Mouse (Mus musculus): ENCODE data around the gene Cmip.
"Not testable (repeated sequence)": the region's sequence is repeated elsewhere in the genome, so short reads cannot be mapped to it uniquely, and the experiment has no call there.

The Cmip gene

GRCm38 (mm10) chr8:117421838-117422237 lies 165.0 kb downstream of the Cmip start:
- no peak for DNase-seq (ENCODE audit: low read depth, low spot score)

- DNase-seq (ENCODE audit: low read depth, low spot score), result no peak
Measured at GRCm38 (mm10) chr8:117422343-117422742, 165.5 kb downstream of the Cmip start.

DNA sequence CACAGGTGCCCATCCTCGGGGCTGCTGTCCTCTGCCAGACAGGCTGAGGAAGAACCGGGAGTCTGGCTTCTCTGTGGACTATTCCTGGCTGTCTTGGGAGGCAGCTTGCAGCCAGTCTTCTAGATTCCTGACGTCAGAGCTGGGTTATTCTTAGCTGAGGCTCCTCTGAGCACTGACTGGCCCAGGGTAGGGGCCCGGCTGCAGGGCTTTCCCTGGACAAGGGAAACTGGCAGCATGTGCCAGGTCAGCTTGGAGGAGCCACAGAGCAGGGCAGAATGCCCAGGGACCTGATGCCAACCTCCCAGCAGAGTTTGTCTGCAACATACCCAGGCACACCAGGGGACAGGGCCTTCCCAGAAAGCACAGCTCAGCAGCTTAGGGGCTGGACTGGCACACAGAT lies 166.2 kb downstream of the Cmip start:
- DNase-seq (ENCODE audit: low read depth, low spot score), result no peak

DNA sequence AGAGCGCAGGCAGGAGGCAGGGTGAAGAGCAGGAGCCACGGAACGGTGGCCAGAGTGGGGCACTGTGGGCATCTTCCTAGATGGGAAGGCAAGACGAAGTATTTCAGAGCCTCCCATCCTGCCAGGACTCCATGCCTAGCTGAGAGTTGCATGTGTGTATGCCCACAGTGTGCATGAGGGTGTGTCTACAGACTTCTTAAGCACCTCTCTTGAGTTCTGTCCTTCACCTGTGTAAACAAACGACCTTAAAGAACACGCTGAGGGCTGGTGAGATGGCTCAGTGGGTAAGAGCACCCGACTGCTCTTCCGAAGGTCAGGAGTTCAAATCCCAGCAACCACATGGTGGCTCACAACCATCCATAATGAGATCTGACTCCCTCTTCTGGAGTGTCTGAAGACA lies 171.0 kb downstream of the Cmip start:
- not testable (repeated sequence) for DNase-seq (ENCODE audit: low read depth, low spot score)

DNA sequence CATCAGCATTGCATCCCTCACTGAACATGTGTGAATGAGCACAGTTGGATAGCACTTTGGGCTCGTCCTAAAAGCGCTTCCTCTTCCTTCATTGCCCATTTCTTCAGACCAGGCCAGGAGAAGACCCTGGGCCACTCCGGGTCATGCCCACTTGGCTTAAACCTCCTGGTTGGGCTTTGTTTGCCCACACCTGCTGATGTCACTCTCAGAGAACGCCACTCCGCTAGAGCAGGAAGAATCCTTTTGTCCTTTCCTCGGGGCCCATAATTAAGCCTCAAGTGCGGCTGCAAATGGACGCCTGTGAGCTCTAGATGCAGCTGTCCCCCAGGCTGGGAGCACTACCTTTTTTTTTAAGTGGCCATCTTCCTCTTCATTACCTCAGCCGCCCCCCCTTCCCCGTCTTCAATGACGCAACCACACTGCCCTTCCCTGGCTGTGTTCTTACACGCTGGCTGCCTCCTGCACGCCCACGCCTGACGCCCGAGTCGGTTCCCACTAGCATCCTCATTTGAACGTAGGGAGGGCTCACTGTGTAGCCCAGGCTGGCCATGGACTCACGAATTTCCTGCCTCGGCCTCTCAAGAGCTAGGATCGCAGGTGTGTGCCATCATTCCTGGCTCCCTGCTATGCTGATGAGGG lies 171.8 kb downstream of the Cmip start:
- no peak for DNase-seq (ENCODE audit: low read depth, low spot score)

GRCm38 (mm10) chr8:117430624-117431023 lies 173.8 kb downstream of the Cmip start:
- no peak for DNase-seq (ENCODE audit: low read depth, low spot score)

DNA sequence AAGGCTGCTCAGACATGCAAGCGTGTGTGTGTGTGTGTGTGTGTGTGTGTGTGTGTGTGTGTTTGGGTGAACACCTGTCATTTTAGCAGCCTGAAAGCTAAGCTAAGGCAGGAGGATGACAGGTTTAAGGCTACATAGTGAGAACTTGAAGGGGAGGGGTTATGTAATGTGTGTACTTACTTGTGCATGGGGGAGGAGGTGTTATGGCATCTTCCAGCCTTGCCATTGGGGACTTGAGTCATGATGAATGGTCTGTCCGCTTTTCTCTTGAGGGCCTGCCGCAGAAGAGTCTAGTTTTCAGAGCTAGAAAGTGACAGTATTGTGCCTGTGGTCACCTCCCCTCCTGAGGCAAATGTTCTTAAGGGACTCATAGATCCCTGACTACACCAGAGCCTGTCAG lies 174.7 kb downstream of the Cmip start:
- DNase-seq (ENCODE audit: low read depth, low spot score), result no peak

- no peak for DNase-seq (ENCODE audit: low read depth, low spot score)
Measured at GRCm38 (mm10) chr8:117432111-117432510, 175.2 kb downstream of the Cmip start.

GRCm38 (mm10) chr8:117433968-117434367 lies 177.1 kb downstream of the Cmip start:
- DNase-seq (ENCODE audit: low read depth, low spot score), result no peak

DNA sequence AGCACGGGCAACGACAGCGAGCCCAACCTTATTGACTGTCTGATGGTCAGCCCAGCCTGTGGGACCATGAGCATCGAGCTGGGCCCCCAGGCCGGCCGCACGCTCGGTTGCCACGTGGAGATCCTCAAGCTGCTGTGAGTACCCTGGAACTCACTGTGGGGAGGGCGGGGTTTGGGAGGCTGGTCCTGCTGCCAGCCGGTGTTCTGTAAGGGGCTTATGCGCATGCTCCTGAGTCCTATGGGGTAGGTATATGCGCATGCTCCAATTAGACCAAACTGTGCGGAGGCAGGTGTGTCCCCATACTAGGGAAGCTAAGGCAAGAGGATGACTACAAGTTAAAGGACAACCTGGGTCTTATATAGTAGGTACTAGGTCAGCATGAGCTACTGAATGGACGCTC lies 179.9 kb downstream of the Cmip start:
- DNase-seq (ENCODE audit: low read depth, low spot score), result no peak

- no peak for DNase-seq (ENCODE audit: low read depth, low spot score)
Measured at GRCm38 (mm10) chr8:117437616-117438015, 180.8 kb downstream of the Cmip start.

DNA sequence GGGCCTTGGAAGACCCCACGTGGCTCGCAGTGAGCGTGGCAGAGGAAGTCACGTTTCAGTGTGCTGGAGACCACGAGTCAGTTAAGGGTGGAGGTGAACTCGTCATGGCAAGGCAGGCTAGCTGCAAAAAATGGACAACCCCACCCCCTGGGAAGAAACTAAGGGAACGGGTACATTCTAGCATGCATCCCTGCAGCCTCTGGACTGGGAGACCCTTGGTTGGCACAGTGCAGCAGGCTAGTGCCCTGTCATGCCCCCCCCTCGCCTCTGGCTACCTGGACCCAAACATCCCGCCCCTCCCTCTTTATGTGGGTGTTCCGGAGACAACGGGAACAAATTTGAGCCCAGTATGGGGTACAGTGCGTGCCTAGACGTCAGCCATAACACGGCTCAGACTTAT lies 183.5 kb downstream of the Cmip start:
- no peak for DNase-seq (ENCODE audit: low read depth, low spot score)

GRCm38 (mm10) chr8:117440759-117441158 lies 183.9 kb downstream of the Cmip start:
- DNase-seq (ENCODE audit: low read depth, low spot score), result no peak

GRCm38 (mm10) chr8:117445507-117445906 lies 188.6 kb downstream of the Cmip start:
- DNase-seq (ENCODE audit: low read depth, low spot score), result no peak

- no peak for DNase-seq (ENCODE audit: low read depth, low spot score)
Measured at GRCm38 (mm10) chr8:117446344-117446997, 189.6 kb downstream of the Cmip start.

DNA sequence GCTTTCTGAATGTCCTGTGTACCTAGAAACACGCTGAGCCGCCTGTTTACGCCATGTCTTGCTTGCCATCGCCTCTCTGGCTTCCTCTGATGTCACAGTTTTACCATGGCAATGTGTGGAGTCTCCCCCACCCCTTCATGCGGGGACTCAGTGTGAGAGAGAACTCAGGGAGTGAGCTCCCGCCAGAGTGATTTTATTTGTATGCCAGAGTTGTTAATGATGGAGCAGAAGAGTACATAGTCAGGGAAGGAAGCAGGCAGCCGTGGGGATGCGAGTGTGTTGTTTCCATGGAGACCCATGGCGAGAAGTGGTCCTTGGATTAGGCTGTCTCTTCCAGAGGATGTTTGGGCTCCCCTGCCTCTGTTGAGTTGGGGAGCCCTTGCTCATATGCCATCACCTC lies 194.2 kb downstream of the Cmip start:
- DNase-seq (ENCODE audit: low read depth, low spot score), result no peak

DNA sequence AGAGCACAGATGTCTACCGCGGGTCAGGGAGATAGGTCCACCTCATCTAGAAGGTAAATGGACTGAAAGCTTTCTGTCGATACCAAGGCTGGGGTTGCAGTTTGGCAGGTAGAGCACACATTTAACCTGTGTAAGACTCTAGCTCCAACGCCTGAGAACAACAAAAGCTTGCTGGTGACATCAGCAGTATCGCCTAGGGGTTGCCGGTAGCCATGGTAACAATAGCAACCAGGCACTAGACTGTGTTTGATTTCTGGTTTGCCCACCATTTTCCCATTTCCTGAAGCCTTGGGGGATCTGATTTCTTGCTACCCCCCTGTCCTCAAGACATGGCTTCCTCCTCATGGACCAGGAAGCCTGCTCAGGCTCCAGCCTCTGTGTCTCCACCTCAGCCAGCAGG lies 197.1 kb downstream of the Cmip start:
- no peak for DNase-seq (ENCODE audit: low read depth, low spot score)

DNA sequence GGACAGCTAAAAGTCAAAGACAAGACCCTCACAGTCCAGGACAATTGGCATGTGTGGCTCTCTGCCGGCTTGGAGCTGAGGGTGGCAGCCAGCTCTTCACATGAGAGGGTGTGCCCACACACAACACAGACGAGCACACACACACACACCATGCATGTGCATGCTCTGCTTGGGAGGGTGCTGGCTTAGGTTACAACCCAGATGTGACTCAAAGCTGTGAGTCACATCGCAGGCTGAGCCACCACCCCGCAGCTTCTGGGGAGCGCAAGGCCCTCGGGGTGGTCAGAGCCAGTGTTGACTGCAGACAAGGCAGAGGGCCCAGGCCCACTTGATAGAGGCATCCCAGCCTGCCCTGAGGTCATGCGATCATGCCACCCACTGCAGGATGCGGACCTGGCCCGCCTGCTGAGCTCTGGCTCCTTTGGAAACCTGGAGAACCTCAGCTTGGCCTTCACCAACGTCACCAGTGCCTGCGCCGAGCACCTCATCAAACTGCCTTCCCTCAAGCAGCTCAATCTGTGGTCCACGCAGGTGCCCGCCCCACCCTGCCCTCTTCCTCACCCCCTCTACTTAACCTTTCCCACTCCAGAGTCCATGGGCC lies 197.8 kb downstream of the Cmip start:
- DNase-seq (ENCODE audit: low read depth, low spot score), result no peak

- DNase-seq (ENCODE audit: low read depth, low spot score), result no peak
Measured at GRCm38 (mm10) chr8:117455701-117456100, 198.8 kb downstream of the Cmip start.

DNA sequence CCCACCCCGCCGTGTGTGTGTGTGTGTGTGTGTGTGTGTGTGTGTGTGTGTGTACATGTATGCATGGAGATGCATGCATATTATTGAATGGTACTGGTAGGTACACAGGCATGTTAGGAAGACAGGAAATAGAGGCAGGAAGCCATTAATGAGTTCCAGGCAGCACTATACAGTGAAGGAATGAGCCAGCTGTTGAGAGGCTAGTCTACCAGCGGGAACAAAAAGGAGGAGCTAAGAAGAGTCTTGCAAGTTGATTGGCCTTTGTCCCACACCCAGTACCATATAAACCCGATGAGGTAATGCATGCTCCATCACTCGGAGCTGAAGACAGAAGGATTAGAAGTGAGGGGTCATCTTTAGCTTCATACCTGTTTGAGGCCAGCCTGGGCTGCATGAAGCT lies 201.6 kb downstream of the Cmip start:
- DNase-seq (ENCODE audit: low read depth, low spot score), result no peak

DNA sequence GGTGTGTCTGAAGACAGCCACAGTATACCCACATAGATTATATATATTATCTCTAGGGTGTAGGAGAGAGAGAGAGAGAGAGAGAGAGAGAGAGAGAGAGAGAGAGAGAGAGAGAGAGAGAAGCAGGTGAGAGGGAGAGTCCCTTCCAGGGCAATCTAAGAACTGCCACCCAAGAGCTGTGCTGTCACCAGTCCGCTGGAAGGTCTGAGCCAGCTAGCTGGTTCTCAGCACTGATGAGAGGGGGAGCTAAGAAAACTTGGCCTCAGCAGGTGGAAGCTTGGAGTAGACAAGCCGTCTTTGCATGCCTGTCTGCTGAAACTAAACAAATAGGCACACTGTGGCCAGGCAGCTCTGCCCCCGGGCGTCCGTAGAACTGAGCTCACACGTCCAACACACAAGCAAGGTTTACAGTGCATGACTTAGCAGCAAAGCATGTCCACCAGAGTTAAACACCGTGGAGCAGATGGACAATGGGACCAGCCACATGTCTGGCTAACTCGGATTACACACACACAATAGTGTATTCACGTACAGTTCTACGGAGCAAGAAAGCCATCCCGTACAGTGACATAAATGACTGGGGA lies 205.9 kb downstream of the Cmip start:
- DNase-seq (ENCODE audit: low read depth, low spot score), result no peak

DNA sequence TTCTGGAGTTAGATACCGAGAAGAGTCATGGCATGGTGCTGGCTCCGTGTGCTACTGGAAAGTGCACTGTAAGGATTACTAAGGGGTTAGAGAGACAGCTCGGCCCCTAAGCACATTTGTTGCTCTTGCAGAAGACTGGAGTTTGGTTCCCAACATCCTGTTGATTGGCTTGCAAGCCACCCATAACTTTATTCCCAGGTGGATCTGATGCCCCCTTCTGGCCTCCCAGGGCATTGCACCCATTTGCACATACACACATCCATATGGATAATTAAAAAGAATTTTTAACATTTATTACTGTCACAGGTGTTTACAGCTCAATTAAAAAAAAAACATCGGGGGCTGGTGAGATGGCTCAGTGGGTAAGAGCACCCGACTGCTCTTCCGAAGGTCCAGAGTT lies 207.7 kb downstream of the Cmip start:
- DNase-seq (ENCODE audit: low read depth, low spot score), result no peak

DNA sequence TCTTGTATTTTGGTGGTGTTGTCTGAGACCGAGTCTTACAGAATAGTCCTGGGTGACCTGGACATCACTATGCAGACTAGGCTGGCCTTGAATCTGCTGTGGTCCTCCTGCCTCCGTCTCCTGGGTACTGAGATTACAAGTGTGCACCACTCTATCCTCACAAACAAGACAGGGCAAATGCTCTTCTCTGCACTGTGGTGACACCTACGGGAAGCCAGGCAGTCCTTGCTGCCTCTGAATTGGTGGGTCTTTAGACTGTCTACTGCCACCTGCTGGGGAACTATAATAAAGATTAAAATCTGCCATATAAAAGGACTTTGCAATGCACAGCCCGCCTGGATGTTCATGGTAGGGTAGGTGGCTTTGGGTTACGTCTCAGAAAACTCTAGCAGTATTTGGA lies 208.4 kb downstream of the Cmip start:
- peak; percentile 66 for DNase-seq (ENCODE audit: low read depth, low spot score)
